Mouse (Mus musculus): ENCODE data around the gene Gm49318.

The Gm49318 gene

GRCm38 (mm10) chr9:22024592-22024991, 46.5 kb downstream of the Gm49318 start:
- peak in 1 of 2 experiments; percentile 45 for DNase-seq

GRCm38 (mm10) chr9:22017208-22017825, 53.7 kb downstream of the Gm49318 start:
- DNase-seq = peak; percentile 62 to 76

GRCm38 (mm10) chr9:22016245-22016644, 54.8 kb downstream of the Gm49318 start:
- no peak for DNase-seq

GRCm38 (mm10) chr9:22012731-22013130, 58.3 kb downstream of the Gm49318 start:
- peak in 1 of 2 experiments; percentile 38 for DNase-seq

DNA sequence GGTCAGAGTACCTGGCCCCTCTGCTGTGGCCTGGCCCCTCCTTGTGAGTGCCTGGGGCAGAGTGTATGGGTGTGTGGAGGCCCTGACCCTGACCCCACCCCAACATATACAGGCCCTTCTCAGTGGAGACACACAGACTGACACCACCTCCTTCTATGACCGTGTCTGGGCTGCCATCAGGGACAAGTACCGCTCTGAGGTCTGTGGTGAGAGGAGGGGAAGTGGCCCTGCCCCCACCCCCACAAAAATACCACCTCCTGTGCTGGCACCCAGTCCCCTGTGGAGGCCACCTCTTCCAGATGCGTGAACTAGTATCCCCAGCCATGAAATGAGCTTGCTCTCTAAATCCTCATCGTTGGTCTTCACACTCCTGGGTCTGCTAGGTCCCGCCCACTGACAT, 60.0 kb downstream of the Gm49318 start:
- no peak for DNase-seq

- DNase-seq = no peak
Measured at GRCm38 (mm10) chr9:22004546-22004945, 66.5 kb downstream of the Gm49318 start.

DNA sequence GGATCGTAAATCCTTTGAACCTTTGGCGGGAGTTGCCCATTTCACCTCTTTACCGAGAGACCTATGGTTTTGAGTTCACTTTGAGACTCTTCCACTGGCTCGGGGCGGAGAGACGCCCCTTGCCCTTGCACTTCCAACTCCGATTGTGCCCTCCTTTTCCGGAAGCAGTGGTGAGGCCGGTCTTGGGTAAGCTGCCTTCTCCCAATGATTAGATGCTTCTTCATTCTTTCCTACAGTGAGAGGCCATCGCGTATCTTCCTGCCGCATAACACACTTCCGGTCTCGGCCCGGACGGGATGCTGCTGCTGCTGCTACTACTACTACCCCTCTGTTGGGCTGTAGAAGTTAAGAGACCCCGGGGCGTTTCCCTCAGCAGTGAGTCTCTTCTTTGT, 67.9 kb downstream of the Gm49318 start:
- peak in 1 of 2 experiments; percentile 40 for DNase-seq

DNA sequence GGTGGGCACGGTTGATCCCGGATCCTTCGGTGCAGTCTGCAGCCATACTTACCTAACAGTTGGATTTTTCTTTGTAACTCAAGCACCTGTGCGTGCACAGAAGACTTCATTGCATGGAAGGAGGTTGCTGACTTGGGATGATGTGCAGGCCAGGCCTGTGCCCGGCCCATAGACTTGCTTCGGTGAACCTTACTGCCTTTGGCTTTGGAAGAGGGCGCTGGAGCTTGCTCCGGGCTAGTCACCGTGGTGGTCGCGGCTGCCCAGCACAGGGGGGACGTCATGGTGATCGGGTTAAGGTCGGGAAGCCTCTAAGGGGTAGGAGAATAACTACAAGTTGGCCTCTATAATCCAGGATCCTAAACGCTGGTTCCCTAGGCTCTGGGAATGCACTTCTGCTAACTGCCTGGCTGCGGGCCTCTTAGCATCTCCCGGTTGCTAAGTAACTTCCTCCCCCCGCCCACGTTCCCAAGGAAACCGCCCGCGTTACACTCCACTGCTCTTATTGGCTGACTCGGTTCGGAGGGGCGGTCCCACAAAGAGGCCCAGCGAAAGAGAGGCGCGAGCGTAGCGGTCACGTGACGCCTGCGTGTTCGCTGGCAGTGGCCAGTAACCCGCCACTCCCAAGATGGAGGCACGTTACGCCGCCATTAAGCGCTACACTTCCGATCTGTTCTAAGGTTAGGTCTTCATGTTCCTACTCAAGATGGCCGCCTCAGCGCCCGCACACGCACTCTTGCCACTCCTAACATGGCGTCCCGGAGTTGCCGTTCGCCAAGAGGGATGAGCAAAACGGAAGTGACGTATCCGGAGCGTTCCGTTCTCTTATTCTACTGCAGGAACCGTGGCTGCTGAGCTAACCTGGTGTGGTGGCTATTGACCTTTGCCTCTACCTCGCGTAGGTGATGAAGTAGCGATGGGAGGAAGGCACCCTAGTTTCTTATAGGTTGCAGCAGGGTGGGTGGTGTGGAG, 68.6 kb downstream of the Gm49318 start, which contains the start of the genes Ccdc151 and Prkcsh:
Gene Ccdc151 (minus strand): TSS at position 441 of the 969 bp plus-strand sequence.
Gene Prkcsh (plus strand): TSS at position 613 of the 969 bp plus-strand sequence.
- DNase-seq = peak; percentile 98 to 100

GRCm38 (mm10) chr9:22001633-22002032, 69.4 kb downstream of the Gm49318 start:
- no peak for DNase-seq

- DNase-seq = no peak
Measured at GRCm38 (mm10) chr9:22000296-22000695, 70.8 kb downstream of the Gm49318 start.

GRCm38 (mm10) chr9:21996178-21996867, 74.7 kb downstream of the Gm49318 start:
- no peak for DNase-seq

DNA sequence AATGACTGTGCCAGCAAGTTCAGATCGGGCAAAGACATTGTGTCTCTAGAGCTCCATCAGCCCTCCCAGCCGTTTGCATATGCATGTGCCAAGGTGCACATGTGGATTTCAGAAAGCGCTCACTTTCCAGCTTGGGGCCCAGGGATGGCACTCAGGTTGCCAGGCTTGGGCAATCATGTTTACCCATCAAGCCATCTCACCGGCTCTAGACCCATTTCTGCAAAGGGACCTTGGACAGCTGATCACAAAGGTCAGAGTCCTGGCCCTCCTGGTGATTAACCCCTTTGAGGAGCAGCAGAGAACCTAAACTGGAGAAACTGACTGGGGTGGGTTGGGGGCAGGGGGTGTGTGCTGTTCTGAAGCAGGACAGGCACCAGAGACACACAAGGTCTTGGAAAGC, 78.8 kb downstream of the Gm49318 start:
- no peak for DNase-seq

GRCm38 (mm10) chr9:21989230-21990110, 81.6 kb downstream of the Gm49318 start, which contains the start of gene Rgl3:
Gene Rgl3, minus strand, starts transcription at chr9:21989446.
- DNase-seq = peak; percentile 86 to 87

GRCm38 (mm10) chr9:21988421-21989101, 82.5 kb downstream of the Gm49318 start:
- DNase-seq = peak; percentile 74 to 75

DNA sequence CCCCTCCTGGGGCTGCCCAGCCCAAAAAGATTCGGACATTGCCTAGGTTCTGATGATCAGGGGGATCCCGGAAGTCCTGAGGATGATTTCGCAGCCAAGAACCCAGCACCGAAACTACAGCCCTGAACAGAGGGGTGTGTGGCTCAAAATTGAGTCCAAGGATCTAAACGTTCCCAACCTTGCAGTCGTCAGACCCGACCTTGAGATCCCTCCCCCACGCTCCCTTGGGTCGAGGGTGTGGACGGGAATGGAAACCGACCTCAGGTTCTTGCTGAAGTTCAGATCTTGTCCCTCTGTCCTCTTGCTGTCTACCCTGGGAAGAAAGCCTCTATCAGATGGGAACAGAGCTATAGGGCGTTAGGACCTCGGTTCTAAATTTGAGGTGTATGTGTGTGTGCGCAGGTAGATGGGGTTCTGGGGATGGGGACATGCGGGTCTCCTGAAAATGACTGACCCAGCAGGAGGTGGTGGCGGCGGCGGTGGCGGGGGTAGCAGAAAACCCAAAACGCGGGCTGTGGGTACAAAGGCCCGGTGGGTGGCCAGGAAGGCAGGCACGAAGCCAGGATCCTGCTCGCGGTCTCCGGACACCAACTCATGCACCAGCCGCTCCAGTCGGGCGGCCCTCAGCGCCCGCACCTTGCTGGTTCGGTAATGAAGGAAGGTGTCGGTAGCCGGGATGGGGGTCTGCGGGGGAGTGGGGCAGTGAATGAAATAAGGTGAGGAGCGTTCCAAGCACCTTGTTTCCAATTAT, 83.3 kb downstream of the Gm49318 start:
- peak; percentile 70 to 81 for DNase-seq

Measured in cerebellum, adult 18-20 months (tissue).